Mouse (Mus musculus): ENCODE results near the gene Olfr933.

The Olfr933 gene

DNA sequence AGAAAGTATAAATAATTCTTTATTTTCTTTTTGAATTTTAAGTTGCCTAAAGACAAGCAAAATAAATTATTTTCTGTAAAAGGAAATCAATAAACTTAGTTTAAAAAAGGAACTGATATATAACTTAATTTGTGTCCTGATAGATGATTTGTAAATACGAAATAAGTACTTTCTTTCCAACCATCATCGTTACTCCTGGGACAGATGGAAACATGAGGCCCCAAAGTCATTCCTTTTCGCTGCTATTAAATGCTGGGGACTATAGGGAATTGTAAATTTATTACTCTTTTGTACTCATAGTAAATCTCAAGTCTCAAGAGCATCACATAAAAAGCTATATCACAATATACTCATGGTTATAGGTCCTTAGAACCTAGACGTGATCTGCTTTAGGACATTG lies at the start of gene Olfr933:
Gene Olfr933, plus strand, starts transcription at position 301 of the 400 bp plus-strand sequence.
- no peak for DNase-seq (ENCODE audit: low spot score in 2 of 2)

DNA sequence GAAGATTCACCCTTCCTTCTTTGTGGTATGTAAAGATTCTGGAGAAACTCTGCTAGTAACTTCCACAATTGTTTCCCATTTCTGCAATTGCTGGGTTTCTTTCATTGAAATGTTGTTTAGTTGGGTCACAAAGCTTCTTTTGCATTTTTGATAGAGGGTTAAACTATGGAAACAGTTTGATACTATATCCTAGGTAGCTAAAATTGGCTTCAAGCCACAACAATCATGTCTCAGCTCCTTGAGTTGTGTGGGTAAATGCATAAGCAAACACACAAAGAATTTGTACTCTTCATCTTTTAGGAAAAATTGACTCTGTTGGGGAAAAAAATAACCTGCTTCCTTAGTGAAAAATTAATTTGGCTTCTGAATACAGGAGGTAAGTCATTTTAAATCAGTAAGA lies 42.6 kb upstream of the Olfr933 start, which contains the start of gene Olfr930:
Gene Olfr930, plus strand, starts transcription at position 301 of the 400 bp plus-strand sequence.
- no peak for DNase-seq (ENCODE audit: low spot score in 2 of 2)

GRCm38 (mm10) chr9:38953401-38954123 lies 18.6 kb upstream of the Olfr933 start:
- no peak for DNase-seq (ENCODE audit: low spot score in 2 of 2)

- DNase-seq (ENCODE audit: low spot score in 2 of 2): no peak
Observed at GRCm38 (mm10) chr9:38954124-38954416, 18.0 kb upstream of the Olfr933 start.

DNA sequence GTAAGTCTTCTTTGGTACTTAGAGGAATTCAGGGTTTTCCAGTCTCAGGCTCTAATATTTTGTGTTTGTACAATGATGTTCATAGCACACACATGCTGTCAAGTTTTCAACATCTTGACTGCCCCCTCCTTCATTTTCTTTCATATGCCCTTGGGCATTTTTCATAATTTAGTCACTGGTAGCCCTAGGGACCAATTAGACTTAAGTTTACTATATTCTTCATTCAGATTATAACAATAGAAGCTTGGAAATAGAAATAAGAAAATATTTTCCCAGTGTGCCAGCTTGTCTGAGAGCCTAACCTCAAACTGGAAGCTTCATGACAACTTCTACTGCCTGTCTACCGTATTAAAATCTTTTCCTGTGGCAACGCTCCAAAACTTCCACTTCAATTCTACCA lies 16.1 kb downstream of the Olfr933 start, which contains the start of gene Olfr934:
Gene Olfr934, minus strand, starts transcription at position 101 of the 400 bp plus-strand sequence.
- no peak for DNase-seq (ENCODE audit: low spot score in 2 of 2)

DNA sequence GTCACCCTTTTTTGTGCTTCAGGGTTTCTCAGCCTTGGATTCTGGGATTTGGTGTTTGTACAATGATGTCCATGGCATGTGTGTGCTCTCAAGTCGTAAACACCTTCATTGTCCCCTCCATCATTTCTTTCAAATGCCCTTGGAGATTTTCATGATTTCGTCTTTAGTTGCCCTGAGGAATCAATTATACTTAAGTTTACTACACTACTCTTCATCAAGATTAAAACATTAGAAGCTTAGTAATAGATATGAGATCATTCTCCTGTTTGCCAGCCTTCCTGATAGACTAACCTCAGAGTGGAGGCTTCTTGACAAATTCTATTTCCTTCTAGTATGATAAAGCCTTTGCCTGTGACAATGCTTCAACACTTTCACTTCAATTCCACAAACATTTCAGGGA lies 27.5 kb downstream of the Olfr933 start, which contains the start of gene Olfr935:
Gene Olfr935, minus strand, starts transcription at position 101 of the 400 bp plus-strand sequence.
- no peak for DNase-seq (ENCODE audit: low spot score in 2 of 2)

DNA sequence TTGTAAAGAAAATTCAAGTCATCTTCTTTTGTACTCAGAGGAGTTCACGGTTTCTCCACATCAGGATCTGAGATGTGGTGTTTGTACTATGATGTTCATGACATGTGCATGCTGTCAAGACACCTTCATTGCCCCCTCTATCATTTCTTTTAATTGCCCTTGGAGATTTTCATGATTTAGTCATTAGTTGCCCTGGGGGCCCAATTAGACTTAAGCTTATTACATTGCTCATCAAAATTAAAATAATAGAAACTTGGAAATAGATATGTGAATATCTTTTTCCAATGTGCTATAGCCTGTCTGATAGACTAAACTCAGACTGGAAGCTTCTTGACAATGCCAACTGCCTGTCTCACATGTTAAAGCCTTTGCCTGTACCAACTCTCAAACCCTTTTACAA lies 51.2 kb downstream of the Olfr933 start, which contains the start of gene Olfr146:
Gene Olfr146, minus strand, starts transcription at position 101 of the 400 bp plus-strand sequence.
- DNase-seq (ENCODE audit: low spot score in 2 of 2): no peak

All from frontal cortex, postnatal 14 days (tissue).